Comparison of ENCODE assay signal across 25 mouse cellular contexts in the genomic region with DNA sequence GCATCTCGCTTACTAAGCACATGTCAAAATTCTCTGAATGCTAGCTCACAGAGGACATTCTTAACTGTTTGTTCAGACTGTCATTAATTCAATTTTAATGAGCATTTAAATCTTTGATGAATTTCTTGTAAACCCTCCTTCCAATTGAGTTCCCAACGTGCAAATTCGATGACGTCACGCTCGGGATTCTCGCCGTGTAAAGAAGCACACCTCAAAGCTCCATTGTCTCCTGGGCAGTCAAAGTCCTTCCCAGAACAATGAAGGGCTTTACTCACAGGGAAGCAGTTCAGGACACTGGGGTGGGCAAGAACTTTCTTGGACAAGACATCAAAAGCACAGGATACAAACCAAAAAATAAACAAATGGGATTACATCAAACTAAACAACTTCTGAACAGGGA. TPM values are rescaled to one million over a fixed set of nuclear protein-coding genes. Genes with fewer than 3 reads are reported as not detected.
A peak's percentile ranks its signal among the peaks of the same experiment; 100 is the strongest.
DNase-seq lines count a peak whose midpoint lies in the region; ATAC-seq and TF ChIP-seq lines count a peak whose summit lies in the region.
"Had no signal": no experiment of that assay in that cellular context is flagged by ENCODE, and none has a peak within 500 bp of the region (broad histone marks: within the 10 kb centered on the region; RNA-seq: fewer than 3 reads in every experiment).

No protein-coding gene starts in this region.

- H3K27me3 ChIP-seq in forebrain, embryonic 15.5 days = no peaks in the 10 kb centered on the region
- H3K27me3 ChIP-seq: kidney, embryonic 15.5 days had no signal

- 4% methylated on average over 8 of the region's 8 CpGs for WGBS in forebrain, embryonic 15.5 days

- peaks cover 10% of the 10 kb centered on the region; the same call in 1 of the 2 replicates for H3K4me1 ChIP-seq in forebrain, embryonic 15.5 days
- H3K4me1 ChIP-seq: embryonic facial prominence, embryonic 10.5 days; heart, embryonic 10.5 days; liver, embryonic 15.5 days had no signal

- ATAC-seq in forebrain, embryonic 15.5 days (replicated peaks) = no peak
- ATAC-seq: hindbrain, embryonic 16.5 days; intestine, embryonic 16.5 days had no signal

- H3K9me3 ChIP-seq in forebrain, embryonic 15.5 days = no peaks in the 10 kb centered on the region
- H3K9me3 ChIP-seq: embryonic facial prominence, embryonic 10.5 days; G1E; heart, embryonic 10.5 days; kidney, embryonic 15.5 days; limb, embryonic 10.5 days; liver, embryonic 15.5 days had no signal

- no peak for TF ChIP-seq POLR2A in brain, embryonic 14.5 days (IDR thresholded peaks at IDR 0.05; ENCODE audit: borderline replicate concordance, extremely low read depth, insufficient read depth, insufficient read length, poor library complexity, severe bottlenecking)

- H3K4me3 ChIP-seq in left cerebral cortex, adult 2 months = no peak overlapping the region
- H3K4me3 ChIP-seq in forebrain, embryonic 15.5 days = no peak overlapping the region
- H3K4me3 ChIP-seq: embryonic facial prominence, embryonic 10.5 days; heart, embryonic 10.5 days; kidney, embryonic 15.5 days; limb, embryonic 10.5 days; liver, embryonic 15.5 days had no signal

- H3K4me2 ChIP-seq in forebrain, embryonic 15.5 days (replicated peaks) = no peak overlapping the region
- H3K4me2 ChIP-seq: kidney, embryonic 15.5 days; liver, embryonic 15.5 days had no signal

- no peak for TF ChIP-seq CTCF in left cerebral cortex, adult 2 months (IDR thresholded peaks at IDR 0.05)
- TF ChIP-seq CTCF in brain, embryonic 14.5 days (IDR thresholded peaks at IDR 0.05; ENCODE audit: borderline replicate concordance, extremely low read depth, insufficient read depth, insufficient read length) = no peak

- peak overlapping the region; percentile 80 for H3K27ac ChIP-seq in left cerebral cortex, adult 2 months
- peak overlapping the region; percentile 22; the same call in 1 of the 2 replicates for H3K27ac ChIP-seq in forebrain, embryonic 15.5 days (replicated peaks)
- H3K27ac ChIP-seq: embryonic facial prominence, embryonic 10.5 days; heart, embryonic 10.5 days; kidney, embryonic 15.5 days; limb, embryonic 10.5 days; liver, embryonic 15.5 days; macrophage; stomach, postnatal 0 days had no signal

- no peaks in the 10 kb centered on the region; the same call in 1 of the 2 replicates for H3K36me3 ChIP-seq in forebrain, embryonic 15.5 days
- H3K36me3 ChIP-seq: embryonic facial prominence, embryonic 10.5 days; G1E; heart, embryonic 10.5 days; kidney, embryonic 15.5 days; limb, embryonic 10.5 days; liver, embryonic 15.5 days had no signal

- H3K9ac ChIP-seq in forebrain, embryonic 15.5 days (replicated peaks) = no peak overlapping the region
- H3K9ac ChIP-seq: kidney, embryonic 15.5 days; liver, embryonic 15.5 days had no signal

- intact Hi-C loops in left cerebral cortex, adult 2 months (cut with DNase I) = loop anchor here (5.0 kb wide), 1 partner anchor 200 kb away; no protein-coding TSS in a partner anchor

- DNase-seq in left cerebral cortex, adult 2 months (ENCODE audit: extremely low spot score in 1 of 2, low spot score in 2 of 2) = no peak
- DNase-seq in left cerebral cortex, adult 8-10 months (ENCODE audit: low spot score in 2 of 2) = no peak
- peak; percentile 89 for DNase-seq in Muller cell, postnatal 12 days (ENCODE audit: inconsistent ontology term)
- peak; percentile 59 for DNase-seq in brain, embryonic 14.5 days (ENCODE audit: low read depth)
- DNase-seq in spleen, postnatal 36 days (ENCODE audit: low spot score in 2 of 2) = no peak
- no peak for DNase-seq in embryo, embryonic 10 days (ENCODE audit: low spot score)
- DNase-seq: adrenal gland, postnatal 14 days; B cell, adult 2 months; cerebellum, adult 9-10 months; kidney, postnatal 36 days; layer of hippocampus, adult 9-11 months; liver; thymus, adult 2 months had no signal

RNA-seq across cellular contexts. Expression of gene Tjp1, which starts 10.7 kb away (rescaled TPM):
- total RNA-seq in left cerebral cortex, adult 2 months (2021) = 100 to 1,000 TPM; 148 to 153 TPM
- 100 to 1,000 TPM; 118 to 152 (median 141) TPM for total RNA-seq in left cerebral cortex, adult 8-10 months (2022)
- polyA plus RNA-seq in brain, embryonic 14.5 days (2012; rRNA removed) = 29.6 and 44.8 TPM in 2 replicates
- polyA plus RNA-seq in forebrain, embryonic 15.5 days (2015; fragmentation: Nextera tagmentation; extraction: Ambion mirVana) = 21.9 and 23.2 TPM in 2 replicates
- total RNA-seq: CH12.LX had no signal

Comparison
In these comparisons a context has a peak if more than half of its experiments do, and no peak if none do; other contexts are left out.
1. DNase-seq: peak in Muller cell, postnatal 12 days (single experiment) and brain, embryonic 14.5 days (single experiment); none in left cerebral cortex, adult 2 months (0 of 2), left cerebral cortex, adult 8-10 months (0 of 2), spleen, postnatal 36 days (0 of 2) and embryo, embryonic 10 days (single experiment).